Mouse (Mus musculus) neural tube, embryonic 15.5 days (tissue): ENCODE data around the gene Slc24a1. TPM values are rescaled to one million over a fixed set of nuclear protein-coding genes. Genes with fewer than 3 reads are reported as not detected.

Experiments used
- ATAC-seq: fragments of 200-750 bp; cut with Nextera tagmentation; 2 replicates; pipeline ENCODE4 v1.8.0; 2017; ENCODE audit warnings: mild to moderate bottlenecking, moderate TSS enrichment, moderate library complexity; ENCODE audit not compliant: low FRiP score
- H3K27ac ChIP-seq: fragments of 300-500 bp; sonication (generic); replicated peaks from 2 replicates; pipeline ENCODE4 v1.5.1; 2015; ENCODE audit warnings: mild to moderate bottlenecking, inconsistent platforms
- H3K27me3 ChIP-seq: fragments of 300-500 bp; sonication (generic); replicated peaks from 2 replicates; pipeline ENCODE4 v1.6.1; 2015; ENCODE audit warnings: inconsistent platforms
- H3K36me3 ChIP-seq: fragments of 300-500 bp; sonication (generic); 2 replicates; pipeline ENCODE4 v1.6.1; 2015; ENCODE audit warnings: inconsistent platforms
- H3K4me1 ChIP-seq: fragments of 300-500 bp; sonication (generic); 2 replicates; pipeline ENCODE4 v1.6.1; 2015; ENCODE audit warnings: inconsistent platforms
- H3K4me2 ChIP-seq: fragments of 300-500 bp; sonication (generic); 2 replicates; pipeline ENCODE4 v1.6.1; 2015; ENCODE audit warnings: inconsistent platforms, mild to moderate bottlenecking, moderate library complexity
- H3K4me3 ChIP-seq: fragments of 300-500 bp; sonication (generic); replicated peaks from 2 replicates; pipeline ENCODE4 v1.5.1; 2015; ENCODE audit warnings: mild to moderate bottlenecking, inconsistent platforms
- H3K9ac ChIP-seq: fragments of 300-500 bp; sonication (generic); replicated peaks from 2 replicates; pipeline ENCODE4 v1.6.1; 2015; ENCODE audit warnings: mild to moderate bottlenecking, inconsistent platforms
- H3K9me3 ChIP-seq: fragments of 300-500 bp; sonication (generic); replicated peaks from 2 replicates; pipeline ENCODE4 v1.6.1; 2016; ENCODE audit warnings: inconsistent platforms
- WGBS: fragments of 180-500 bp; shearing (Covaris S2); methylation state at CpG from one replicate; pipeline ENCODE4 v1.1.7; 2015; ENCODE audit warnings: mixed read lengths; 5-methylcytosine and 5-hydroxymethylcytosine counted together
- polyA plus RNA-seq: library from polyadenylated mRNA; unstranded; fragments of >200 nt; fragmentation: Nextera tagmentation; extraction: Ambion mirVana; gene quantifications from 2 replicates; pipeline ENCODE4 v1.2.1, GENCODE M21; 2015

Slc24a1 gene
- polyA plus RNA-seq, 1 experiment from 2014 or later: 0.05 TPM

DNA sequence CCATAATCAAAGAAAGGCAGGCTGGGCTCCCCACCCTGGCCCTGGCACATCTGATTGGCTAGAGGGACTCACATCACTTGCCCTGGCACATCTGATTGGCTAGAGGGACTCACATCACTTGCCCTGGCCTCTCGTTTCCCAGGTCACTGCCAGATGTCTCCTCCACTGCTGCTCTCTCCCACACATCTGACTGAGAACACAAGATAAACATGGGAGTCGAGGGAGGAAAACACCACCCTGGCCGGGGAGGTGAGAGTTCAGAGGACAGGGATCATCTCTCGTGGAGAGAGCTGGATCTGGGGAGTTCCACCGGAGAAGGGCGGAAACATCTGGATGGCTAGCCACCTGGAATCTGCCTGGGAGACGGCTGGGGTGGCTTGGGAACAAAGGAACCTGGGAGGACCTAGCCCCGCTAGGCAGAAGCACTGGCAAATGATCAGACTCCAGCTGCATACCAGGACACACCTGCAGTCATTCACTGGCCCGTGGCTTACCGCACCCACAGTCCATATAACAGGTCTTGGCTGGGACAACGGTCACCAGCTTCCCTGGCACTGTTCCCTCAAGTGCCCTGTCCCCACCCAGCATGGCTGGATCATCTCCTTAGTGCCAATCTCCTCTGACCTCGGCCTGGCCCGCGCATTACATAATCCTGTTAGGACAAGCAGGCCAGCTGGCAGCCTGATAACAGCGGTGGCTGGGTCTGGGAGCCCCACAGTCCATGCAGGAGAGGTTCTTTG lies 17.2 kb downstream of the Slc24a1 start:
- Histone ChIP-seq H3K9ac (no peak overlapping the region), H3K4me2 (no peak overlapping the region), H3K27me3 (no peaks in the 10 kb centered on the region), H3K4me1 (0 out of 2 replicates have a peak, but pooled peaks cover 6% of the 10 kb centered on the region), H3K36me3 (no peaks in the 10 kb centered on the region), H3K9me3 (no peaks in the 10 kb centered on the region), H3K4me3 (no peak overlapping the region), H3K27ac (no peak overlapping the region)
- no peak for ATAC-seq
- 63% methylated on average over 15 of the region's 15 CpGs for WGBS

GRCm38 (mm10) chr9:64931751-64932610 lies 19.4 kb downstream of the Slc24a1 start:
- Histone ChIP-seq H3K27me3 (no peaks in the 10 kb centered on the region), H3K27ac (0 out of 2 replicates have a peak overlapping the region, but pooled peaks have one; percentile 15), H3K4me3 (no peak overlapping the region), H3K4me2 (no peak overlapping the region), H3K36me3 (no peaks in the 10 kb centered on the region), H3K9ac (no peak overlapping the region), H3K4me1 (0 out of 2 replicates have a peak, but pooled peaks cover 6% of the 10 kb centered on the region), H3K9me3 (no peaks in the 10 kb centered on the region)
- 69% methylated on average over 7 of the region's 7 CpGs for WGBS
- no peak for ATAC-seq

DNA sequence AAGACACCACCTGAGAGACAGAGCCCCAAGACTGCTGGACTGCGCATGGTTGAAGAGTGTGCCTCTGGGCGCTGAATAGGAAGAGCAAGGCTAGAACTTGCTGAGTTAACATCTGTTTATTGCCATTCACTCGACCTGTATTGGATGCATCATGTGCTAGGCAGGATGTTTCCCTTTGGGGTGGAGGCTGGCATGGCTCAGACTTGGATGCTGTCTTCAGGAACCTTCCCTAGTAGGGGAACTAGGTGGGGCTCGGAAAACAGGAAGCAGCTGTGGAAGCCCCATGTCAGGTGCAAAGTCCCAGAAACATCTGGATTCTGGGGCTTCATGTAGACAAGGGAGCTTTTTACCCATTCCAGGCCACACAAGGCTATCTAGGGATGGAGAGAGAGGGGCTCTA lies 21.2 kb downstream of the Slc24a1 start:
- no peaks in the 10 kb centered on the region for H3K36me3 ChIP-seq
- no peak for ATAC-seq
- H3K9me3 ChIP-seq: no peaks in the 10 kb centered on the region
- 79% methylated on average over 4 of the region's 4 CpGs for WGBS
- H3K4me2 ChIP-seq: no peak overlapping the region
- H3K9ac ChIP-seq: no peak overlapping the region
- no peaks in the 10 kb centered on the region for H3K27me3 ChIP-seq
- no peak overlapping the region for H3K27ac ChIP-seq
- no peak overlapping the region for H3K4me3 ChIP-seq
- peaks cover 15% of the 10 kb centered on the region; the same call in 1 of the 2 replicates for H3K4me1 ChIP-seq

DNA sequence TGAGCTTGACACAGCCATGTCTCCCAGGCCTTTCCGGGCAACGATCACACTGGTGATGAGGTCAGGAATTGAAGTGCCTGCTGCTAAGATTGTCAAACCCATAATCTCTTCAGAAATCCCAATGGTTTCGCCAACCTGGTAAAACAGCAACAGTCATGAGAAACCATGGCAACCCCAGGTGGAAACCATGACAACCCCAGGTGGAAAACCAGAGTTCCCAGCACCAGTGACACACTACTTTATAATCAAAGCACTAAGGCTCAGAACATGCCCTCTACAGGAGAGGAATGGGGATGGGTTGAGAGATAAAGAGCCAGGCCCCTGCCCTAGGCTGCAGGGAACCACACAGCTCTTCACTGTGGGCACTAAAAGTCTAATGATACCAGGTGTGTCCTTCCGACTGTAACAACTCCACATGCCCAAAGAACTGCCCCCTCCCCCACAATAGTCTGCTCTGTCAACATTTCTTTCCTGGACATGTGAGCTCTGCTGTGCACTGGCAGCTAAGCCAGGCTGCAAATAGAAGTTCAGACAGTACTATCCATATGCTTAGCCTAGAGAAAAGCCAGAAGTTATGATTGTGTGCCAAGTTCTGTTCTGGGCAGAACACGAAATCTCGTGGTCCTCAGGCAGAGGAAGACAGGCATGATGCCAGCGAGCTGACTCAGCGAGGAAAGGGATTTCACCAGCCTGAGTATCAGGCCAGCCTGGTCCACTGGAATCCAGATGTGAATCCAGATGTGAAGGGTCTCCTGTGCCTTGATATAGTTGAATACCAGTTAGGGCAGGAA lies 25.0 kb downstream of the Slc24a1 start:
- no peaks in the 10 kb centered on the region for H3K27me3 ChIP-seq
- no peak for ATAC-seq
- 72% methylated on average over 8 of the region's 8 CpGs for WGBS
- H3K9me3 ChIP-seq: no peaks in the 10 kb centered on the region
- peaks cover 7% of the 10 kb centered on the region; the same call in 1 of the 2 replicates for H3K36me3 ChIP-seq
- H3K4me3 ChIP-seq: no peak overlapping the region
- H3K4me1 ChIP-seq: peaks cover 9% of the 10 kb centered on the region; the same call in 1 of the 2 replicates
- 0 out of 2 replicates have a peak overlapping the region, but pooled peaks have one; percentile 6 for H3K27ac ChIP-seq
- H3K9ac ChIP-seq: no peak overlapping the region
- no peak overlapping the region for H3K4me2 ChIP-seq

DNA sequence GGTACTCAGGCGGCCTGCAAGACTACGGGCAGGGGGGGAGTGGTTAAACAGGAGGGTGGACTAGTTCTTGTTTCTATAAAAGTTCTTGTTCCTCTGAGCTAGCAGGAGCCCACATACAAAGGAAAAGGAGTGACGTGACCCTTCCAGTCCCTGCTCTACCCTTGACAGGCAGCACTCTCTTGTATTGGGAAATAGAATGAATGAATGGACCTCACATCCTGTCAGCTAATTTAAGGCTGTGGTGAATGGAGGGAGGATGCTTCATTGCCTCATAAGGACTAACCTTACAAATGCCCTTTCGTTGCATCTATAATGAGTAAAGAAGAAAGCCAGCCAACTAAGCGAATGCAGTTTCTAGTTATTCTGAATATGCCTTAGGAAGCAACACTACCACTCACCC lies 25.6 kb downstream of the Slc24a1 start:
- Histone ChIP-seq H3K9ac (no peak overlapping the region), H3K36me3 (peaks cover 9% of the 10 kb centered on the region; the same call in 1 of the 2 replicates), H3K4me3 (no peak overlapping the region), H3K4me1 (peaks cover 9% of the 10 kb centered on the region; the same call in 1 of the 2 replicates), H3K27me3 (no peaks in the 10 kb centered on the region), H3K27ac (no peak overlapping the region), H3K4me2 (no peak overlapping the region), H3K9me3 (no peaks in the 10 kb centered on the region)
- ATAC-seq: no peak
- WGBS: 44% methylated on average over 5 of the region's 5 CpGs

DNA sequence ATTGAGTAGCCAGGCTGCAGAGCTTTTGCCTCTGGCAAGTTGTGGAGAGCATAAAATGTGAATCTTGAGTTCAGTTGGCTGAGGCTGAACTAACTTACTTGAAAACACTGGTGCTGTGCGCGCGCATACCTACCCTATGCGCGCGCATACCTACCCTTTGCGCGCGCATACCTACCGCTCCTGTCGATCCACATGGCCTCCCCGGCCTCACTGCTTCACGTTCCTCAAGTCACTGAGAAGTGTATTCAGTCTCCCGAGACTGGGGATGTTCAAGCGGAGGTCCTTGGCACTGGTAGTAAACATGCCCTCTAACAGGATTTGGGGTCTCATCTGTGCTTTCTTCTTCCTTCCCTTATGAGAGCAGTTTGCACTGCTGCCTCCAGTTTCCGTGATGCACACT lies 32.8 kb downstream of the Slc24a1 start:
- Histone ChIP-seq H3K4me2 (peak overlapping the region; percentile 3; the same call in 1 of the 2 replicates), H3K27me3 (no peaks in the 10 kb centered on the region), H3K36me3 (peaks cover 27% of the 10 kb centered on the region), H3K27ac (no peak overlapping the region), H3K4me1 (no peaks in the 10 kb centered on the region), H3K9me3 (no peaks in the 10 kb centered on the region), H3K9ac (no peak overlapping the region), H3K4me3 (peak overlapping the region; percentile 9; the same call in 1 of the 2 replicates)
- 38% methylated on average over 16 of the region's 16 CpGs for WGBS
- no peak for ATAC-seq

GRCm38 (mm10) chr9:64914629-64915028 lies 36.8 kb downstream of the Slc24a1 start:
- no peak overlapping the region for H3K4me3 ChIP-seq
- peaks cover 51% of the 10 kb centered on the region for H3K36me3 ChIP-seq
- H3K27me3 ChIP-seq: no peaks in the 10 kb centered on the region
- no peak overlapping the region for H3K9ac ChIP-seq
- no peaks in the 10 kb centered on the region for H3K9me3 ChIP-seq
- no peak overlapping the region for H3K4me2 ChIP-seq
- no peak overlapping the region for H3K27ac ChIP-seq
- no peaks in the 10 kb centered on the region for H3K4me1 ChIP-seq
- 91% methylated on average over 4 of the region's 4 CpGs for WGBS
- no peak for ATAC-seq

GRCm38 (mm10) chr9:64913973-64914372 lies 37.4 kb downstream of the Slc24a1 start:
- Histone ChIP-seq H3K27ac (no peak overlapping the region), H3K9me3 (no peaks in the 10 kb centered on the region), H3K27me3 (no peaks in the 10 kb centered on the region), H3K4me3 (no peak overlapping the region), H3K4me2 (no peak overlapping the region), H3K4me1 (no peaks in the 10 kb centered on the region), H3K9ac (no peak overlapping the region), H3K36me3 (peaks cover 51% of the 10 kb centered on the region)
- ATAC-seq: no peak
- WGBS: 91% methylated on average over 2 of the region's 2 CpGs

- peaks cover 47% of the 10 kb centered on the region for H3K36me3 ChIP-seq
- ATAC-seq: no peak
These were observed 38.0 kb downstream of the Slc24a1 start for GRCm38 (mm10) chr9:64913406-64913805.

DNA sequence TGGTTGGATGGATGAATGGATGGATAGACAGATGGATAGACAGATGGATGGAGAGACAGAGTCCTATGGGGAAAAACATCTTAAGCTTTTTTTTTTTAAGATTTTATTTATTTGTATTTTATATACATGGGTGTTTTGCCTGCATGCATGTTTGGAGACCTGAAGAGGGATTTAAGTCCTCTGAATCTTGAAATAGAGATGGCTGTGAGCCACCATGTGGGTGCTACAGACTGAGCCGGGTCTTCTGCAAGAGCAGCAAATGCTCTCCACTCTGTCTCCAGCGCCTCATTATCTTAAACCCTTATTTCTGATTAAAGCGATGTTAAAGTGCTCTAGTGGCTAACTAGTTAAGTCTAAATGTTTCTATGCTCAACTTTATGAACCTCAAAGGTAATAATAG lies 44.0 kb downstream of the Slc24a1 start:
- H3K9ac ChIP-seq: no peak overlapping the region
- no peak overlapping the region for H3K4me2 ChIP-seq
- WGBS: 89% methylated on average over 3 of the region's 3 CpGs
- H3K4me1 ChIP-seq: no peaks in the 10 kb centered on the region
- H3K4me3 ChIP-seq: no peak overlapping the region
- H3K27me3 ChIP-seq: no peaks in the 10 kb centered on the region
- H3K36me3 ChIP-seq: peaks cover 41% of the 10 kb centered on the region
- H3K27ac ChIP-seq: no peak overlapping the region
- H3K9me3 ChIP-seq: no peaks in the 10 kb centered on the region
- ATAC-seq: no peak

More at GRCm38 (mm10) chr9:64913406-64913805, 38.0 kb downstream of the Slc24a1 start:
- Histone ChIP-seq H3K27ac (no peak overlapping the region), H3K4me3 (no peak overlapping the region), H3K9ac (no peak overlapping the region), H3K9me3 (no peaks in the 10 kb centered on the region), H3K4me2 (no peak overlapping the region), H3K27me3 (no peaks in the 10 kb centered on the region), H3K4me1 (no peaks in the 10 kb centered on the region)
- 97% methylated on average over 4 of the region's 4 CpGs for WGBS

GRCm38 (mm10) chr9:64904917-64905640 lies 46.3 kb downstream of the Slc24a1 start:
- Histone ChIP-seq H3K4me2 (no peak overlapping the region), H3K36me3 (peaks cover 25% of the 10 kb centered on the region), H3K9ac (no peak overlapping the region), H3K27me3 (no peaks in the 10 kb centered on the region), H3K27ac (no peak overlapping the region), H3K4me3 (no peak overlapping the region), H3K9me3 (no peaks in the 10 kb centered on the region), H3K4me1 (no peaks in the 10 kb centered on the region)
- ATAC-seq: no peak
- 91% methylated on average over 14 of the region's 14 CpGs for WGBS
